Mouse (Mus musculus): ENCODE results near the gene 1700034J05Rik. TPM values are rescaled to one million over a fixed set of nuclear protein-coding genes. Genes with fewer than 3 reads are reported as not detected.

Gene 1700034J05Rik
- polyA plus RNA-seq, 1 experiment = not detected

DNA sequence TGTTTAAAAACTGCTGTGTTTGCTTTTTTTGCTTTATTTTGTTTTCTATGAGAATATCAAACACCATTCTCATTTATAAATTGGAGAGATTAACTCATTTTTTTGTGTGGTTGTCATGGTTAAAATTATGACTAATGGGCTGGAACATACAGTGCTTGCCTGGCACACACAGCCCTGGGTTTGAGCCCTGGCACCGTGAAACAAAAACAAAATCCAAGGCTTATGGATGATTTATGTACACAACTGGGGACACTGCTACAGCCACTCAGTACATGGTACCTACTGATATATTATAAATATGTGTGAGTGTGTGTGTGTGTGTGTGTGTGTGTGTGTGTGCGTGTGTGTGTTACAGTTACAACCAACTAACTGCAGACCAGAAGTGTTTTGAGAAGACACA is 19.2 kb upstream of the 1700034J05Rik start:
- 72% methylated on average over 2 of the region's 2 CpGs for WGBS
- H3K27ac ChIP-seq (ENCODE audit: insufficient read depth, low read depth, low read length) = no peak overlapping the region
- no peaks in the 10 kb centered on the region for H3K36me3 ChIP-seq (ENCODE audit: control insufficient read depth, insufficient read depth, low read length)
- TF ChIP-seq POLR2A (IDR thresholded peaks at IDR 0.05; ENCODE audit: low read depth, low read length) (no peak), CTCF (IDR thresholded peaks at IDR 0.05; ENCODE audit: extremely low read depth, insufficient read length, insufficient replicate concordance, low read depth, low read length) (no peak)
- H3K27me3 ChIP-seq (ENCODE audit: control insufficient read depth, insufficient read depth, low read length) = no peaks in the 10 kb centered on the region
- H3K4me1 ChIP-seq (ENCODE audit: control insufficient read depth, insufficient read depth, insufficient read length, low read length) = peaks cover 3% of the 10 kb centered on the region; the same call in 1 of the 2 replicates
- H3K4me3 ChIP-seq (ENCODE audit: low read depth, low read length) = no peak overlapping the region

DNA sequence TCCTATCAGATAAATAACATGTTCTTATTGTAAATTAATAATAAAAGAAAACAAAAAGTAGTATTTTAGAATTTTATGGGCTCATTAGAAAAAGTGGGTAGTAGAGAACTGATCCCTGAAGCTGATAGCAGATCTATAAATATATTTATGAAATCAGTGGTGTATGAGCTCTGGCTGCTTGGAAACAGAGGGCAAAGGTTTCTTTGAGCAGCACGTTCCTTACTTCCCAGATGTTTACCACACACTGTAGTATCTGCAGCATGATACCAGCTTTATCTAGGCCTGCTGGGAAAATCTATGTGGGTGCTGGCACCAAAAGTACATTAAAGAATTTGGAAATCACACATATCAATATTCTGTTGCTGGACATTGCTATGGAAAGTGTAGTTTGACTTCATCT is 18.5 kb upstream of the 1700034J05Rik start:
- Histone ChIP-seq H3K4me3 (ENCODE audit: low read depth, low read length) (no peak overlapping the region), H3K27ac (ENCODE audit: insufficient read depth, low read depth, low read length) (no peak overlapping the region), H3K4me1 (ENCODE audit: control insufficient read depth, insufficient read depth, insufficient read length, low read length) (peaks cover 3% of the 10 kb centered on the region; the same call in 1 of the 2 replicates), H3K27me3 (ENCODE audit: control insufficient read depth, insufficient read depth, low read length) (no peaks in the 10 kb centered on the region), H3K36me3 (ENCODE audit: control insufficient read depth, insufficient read depth, low read length) (no peaks in the 10 kb centered on the region)
- 23% methylated on average over 1 of the region's 1 CpGs for WGBS
- no peak for TF ChIP-seq CTCF (IDR thresholded peaks at IDR 0.05; ENCODE audit: extremely low read depth, insufficient read length, insufficient replicate concordance, low read depth, low read length)
- TF ChIP-seq POLR2A (IDR thresholded peaks at IDR 0.05; ENCODE audit: low read depth, low read length) = no peak

DNA sequence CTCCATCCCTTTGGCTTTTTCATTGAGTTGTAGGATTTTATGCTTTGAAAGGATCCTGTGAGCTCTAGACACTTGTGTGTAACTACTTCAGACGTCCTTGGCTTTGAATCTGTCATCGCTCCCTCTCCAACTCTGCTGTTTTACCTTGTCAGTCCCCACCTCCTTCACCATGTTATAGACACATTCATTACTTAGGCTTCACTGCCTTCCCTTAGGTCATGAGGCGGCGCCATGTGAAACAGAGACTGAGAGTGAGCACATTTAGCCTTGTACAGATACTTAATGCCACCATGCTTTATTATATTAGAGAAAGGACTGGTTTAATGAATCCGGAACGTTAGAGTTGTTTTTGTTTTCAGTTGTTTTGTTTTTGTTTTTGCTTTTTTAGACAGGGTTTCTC is 17.8 kb upstream of the 1700034J05Rik start:
- Histone ChIP-seq H3K27me3 (ENCODE audit: control insufficient read depth, insufficient read depth, low read length) (no peaks in the 10 kb centered on the region), H3K4me3 (ENCODE audit: low read depth, low read length) (no peak overlapping the region), H3K4me1 (ENCODE audit: control insufficient read depth, insufficient read depth, insufficient read length, low read length) (peaks cover 3% of the 10 kb centered on the region; the same call in 1 of the 2 replicates), H3K27ac (ENCODE audit: insufficient read depth, low read depth, low read length) (no peak overlapping the region), H3K36me3 (ENCODE audit: control insufficient read depth, insufficient read depth, low read length) (no peaks in the 10 kb centered on the region)
- 86% methylated on average over 6 of the region's 6 CpGs for WGBS
- TF ChIP-seq CTCF (IDR thresholded peaks at IDR 0.05; ENCODE audit: extremely low read depth, insufficient read length, insufficient replicate concordance, low read depth, low read length) = no peak
- TF ChIP-seq POLR2A (IDR thresholded peaks at IDR 0.05; ENCODE audit: low read depth, low read length) = no peak

DNA sequence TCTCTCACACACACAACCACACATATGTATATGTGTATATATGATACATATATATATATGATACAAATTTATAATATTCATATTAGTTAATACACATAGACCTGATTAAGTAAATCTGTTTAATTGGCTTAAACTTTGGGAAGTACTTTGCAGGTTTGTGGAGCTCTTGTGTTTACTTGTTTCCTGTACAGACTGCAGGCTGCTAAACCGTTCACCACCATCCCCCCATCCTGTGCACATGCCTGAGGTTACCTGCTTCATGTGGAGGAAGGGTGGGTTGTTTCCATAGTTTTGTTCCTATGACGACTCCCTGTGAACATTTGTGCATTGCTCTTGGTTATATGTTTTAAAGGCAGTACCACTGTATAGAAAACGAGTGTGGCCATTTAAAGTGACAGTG is 17.1 kb upstream of the 1700034J05Rik start:
- no peak overlapping the region for H3K4me3 ChIP-seq (ENCODE audit: low read depth, low read length)
- peaks cover 3% of the 10 kb centered on the region; the same call in 1 of the 2 replicates for H3K4me1 ChIP-seq (ENCODE audit: control insufficient read depth, insufficient read depth, insufficient read length, low read length)
- no peaks in the 10 kb centered on the region for H3K36me3 ChIP-seq (ENCODE audit: control insufficient read depth, insufficient read depth, low read length)
- no peak overlapping the region for H3K27ac ChIP-seq (ENCODE audit: insufficient read depth, low read depth, low read length)
- WGBS = 63% methylated on average over 3 of the region's 3 CpGs
- TF ChIP-seq CTCF (IDR thresholded peaks at IDR 0.05; ENCODE audit: extremely low read depth, insufficient read length, insufficient replicate concordance, low read depth, low read length) (no peak), POLR2A (IDR thresholded peaks at IDR 0.05; ENCODE audit: low read depth, low read length) (no peak)
- no peaks in the 10 kb centered on the region for H3K27me3 ChIP-seq (ENCODE audit: control insufficient read depth, insufficient read depth, low read length)

DNA sequence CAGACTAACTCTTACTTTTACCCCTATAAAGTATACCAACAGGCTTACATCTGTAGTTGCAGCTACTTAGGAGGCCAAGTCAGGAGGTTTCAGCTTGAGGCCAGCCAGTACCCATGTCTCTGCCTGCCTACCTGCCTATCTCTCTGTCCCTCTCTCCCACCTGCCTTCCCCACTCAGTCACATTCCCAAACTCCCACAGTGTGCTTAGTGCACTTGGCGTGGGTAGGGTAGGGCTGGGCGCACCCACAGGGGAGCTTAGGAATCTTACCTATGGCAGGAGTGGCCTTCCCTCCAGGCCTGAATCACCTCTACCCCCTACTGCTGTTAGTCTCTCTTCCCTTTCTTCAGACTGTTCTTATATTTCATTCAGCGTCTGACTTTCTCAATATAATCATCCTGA is 16.6 kb upstream of the 1700034J05Rik start:
- no peak overlapping the region for H3K27ac ChIP-seq (ENCODE audit: insufficient read depth, low read depth, low read length)
- no peaks in the 10 kb centered on the region for H3K36me3 ChIP-seq (ENCODE audit: control insufficient read depth, insufficient read depth, low read length)
- no peak overlapping the region for H3K4me3 ChIP-seq (ENCODE audit: low read depth, low read length)
- H3K27me3 ChIP-seq (ENCODE audit: control insufficient read depth, insufficient read depth, low read length) = no peaks in the 10 kb centered on the region
- peaks cover 3% of the 10 kb centered on the region; the same call in 1 of the 2 replicates for H3K4me1 ChIP-seq (ENCODE audit: control insufficient read depth, insufficient read depth, insufficient read length, low read length)
- WGBS = 74% methylated on average over 3 of the region's 3 CpGs
- TF ChIP-seq CTCF (IDR thresholded peaks at IDR 0.05; ENCODE audit: extremely low read depth, insufficient read length, insufficient replicate concordance, low read depth, low read length) (no peak), POLR2A (IDR thresholded peaks at IDR 0.05; ENCODE audit: low read depth, low read length) (no peak)

DNA sequence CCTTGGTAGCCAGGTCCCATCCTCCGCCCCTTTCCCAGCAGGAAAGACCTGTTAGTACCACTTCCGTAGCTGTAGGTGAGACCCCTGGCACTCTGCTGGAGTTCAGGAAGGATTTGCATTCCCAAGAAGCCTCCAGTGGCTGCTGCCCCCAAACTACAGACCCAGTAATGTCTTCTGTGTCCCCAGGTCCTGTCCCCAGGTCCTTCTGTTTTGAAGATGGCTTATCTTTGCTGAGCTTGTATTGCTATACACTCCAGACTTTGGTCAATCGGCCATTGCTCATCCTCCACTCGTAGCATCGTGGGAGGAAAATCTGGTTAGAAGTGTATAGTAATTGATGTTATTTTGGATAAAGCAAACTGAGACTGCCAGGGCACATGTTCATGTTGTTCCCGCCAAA is 13.6 kb upstream of the 1700034J05Rik start:
- no peaks in the 10 kb centered on the region for H3K4me1 ChIP-seq (ENCODE audit: control insufficient read depth, insufficient read depth, insufficient read length, low read length)
- H3K27ac ChIP-seq (ENCODE audit: insufficient read depth, low read depth, low read length) = no peak overlapping the region
- no peaks in the 10 kb centered on the region for H3K27me3 ChIP-seq (ENCODE audit: control insufficient read depth, insufficient read depth, low read length)
- no peak for TF ChIP-seq CTCF (IDR thresholded peaks at IDR 0.05; ENCODE audit: extremely low read depth, insufficient read length, insufficient replicate concordance, low read depth, low read length)
- no peak for TF ChIP-seq POLR2A (IDR thresholded peaks at IDR 0.05; ENCODE audit: low read depth, low read length)
- no peaks in the 10 kb centered on the region for H3K36me3 ChIP-seq (ENCODE audit: control insufficient read depth, insufficient read depth, low read length)
- 82% methylated on average over 6 of the region's 6 CpGs for WGBS
- no peak overlapping the region for H3K4me3 ChIP-seq (ENCODE audit: low read depth, low read length)

DNA sequence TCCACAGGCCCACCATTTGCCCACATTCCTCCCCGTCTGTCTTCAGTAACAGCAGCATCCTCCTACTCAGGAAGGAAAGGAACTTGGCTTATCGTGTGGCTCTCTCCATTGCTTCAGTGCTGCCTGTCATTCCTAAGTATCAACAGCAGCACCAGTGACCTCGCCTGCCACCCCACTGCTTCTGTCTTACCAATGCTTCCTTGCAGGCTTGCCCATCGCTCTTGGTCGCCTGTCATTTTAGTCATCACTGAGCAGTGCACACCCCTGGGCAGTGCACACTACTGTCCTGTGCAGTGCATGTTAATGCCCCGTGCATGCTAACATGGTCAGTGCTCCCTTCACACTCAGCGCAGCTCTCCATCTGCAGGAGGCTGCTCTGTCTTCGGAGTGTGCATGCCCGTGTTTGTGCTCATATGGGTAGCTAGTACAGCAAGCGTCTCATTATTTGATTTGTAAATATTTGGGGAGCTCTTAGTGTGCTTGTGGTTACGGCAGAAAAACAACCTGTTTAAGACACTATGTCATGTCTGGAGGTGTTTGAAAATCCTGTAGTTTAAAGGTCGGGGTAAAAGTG is 12.3 kb upstream of the 1700034J05Rik start:
- Histone ChIP-seq H3K27me3 (ENCODE audit: control insufficient read depth, insufficient read depth, low read length) (no peaks in the 10 kb centered on the region), H3K27ac (ENCODE audit: insufficient read depth, low read depth, low read length) (no peak overlapping the region), H3K36me3 (ENCODE audit: control insufficient read depth, insufficient read depth, low read length) (no peaks in the 10 kb centered on the region), H3K4me3 (ENCODE audit: low read depth, low read length) (no peak overlapping the region), H3K4me1 (ENCODE audit: control insufficient read depth, insufficient read depth, insufficient read length, low read length) (no peaks in the 10 kb centered on the region)
- TF ChIP-seq CTCF (IDR thresholded peaks at IDR 0.05; ENCODE audit: extremely low read depth, insufficient read length, insufficient replicate concordance, low read depth, low read length) (no peak), POLR2A (IDR thresholded peaks at IDR 0.05; ENCODE audit: low read depth, low read length) (no peak)
- 70% methylated on average over 12 of the region's 12 CpGs for WGBS
